Mouse (Mus musculus): ENCODE measurements at regions not wholly inside any gene's neighbourhood (a gene's known extent, or its start where the extent isn't known, plus 50 kb on each side); places are given as distances from the start of the nearest gene placed in this dataset.

DNA sequence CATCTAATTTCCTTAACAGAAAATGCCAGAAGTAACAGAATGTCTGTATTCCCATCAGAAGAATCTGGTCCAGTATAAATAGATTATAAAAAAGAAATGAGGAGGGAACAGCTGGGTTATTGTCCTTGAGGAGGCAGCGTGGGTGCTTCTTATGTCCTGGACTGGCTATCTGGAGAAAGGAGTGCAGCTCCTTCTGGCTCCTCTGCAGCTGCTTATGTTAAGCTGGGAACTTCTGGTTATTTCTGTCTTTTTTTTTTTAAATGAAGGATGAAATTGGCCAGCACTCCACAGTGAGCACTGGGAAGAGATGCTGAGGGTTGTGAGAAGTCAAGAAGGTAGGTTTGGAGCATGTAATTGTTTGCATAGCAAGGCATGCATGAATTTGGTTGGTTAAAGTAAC, 441.5 kb downstream of the Ebf1 start:
- DNase-seq (ENCODE audit: low spot score in 2 of 2) = no peak

DNA sequence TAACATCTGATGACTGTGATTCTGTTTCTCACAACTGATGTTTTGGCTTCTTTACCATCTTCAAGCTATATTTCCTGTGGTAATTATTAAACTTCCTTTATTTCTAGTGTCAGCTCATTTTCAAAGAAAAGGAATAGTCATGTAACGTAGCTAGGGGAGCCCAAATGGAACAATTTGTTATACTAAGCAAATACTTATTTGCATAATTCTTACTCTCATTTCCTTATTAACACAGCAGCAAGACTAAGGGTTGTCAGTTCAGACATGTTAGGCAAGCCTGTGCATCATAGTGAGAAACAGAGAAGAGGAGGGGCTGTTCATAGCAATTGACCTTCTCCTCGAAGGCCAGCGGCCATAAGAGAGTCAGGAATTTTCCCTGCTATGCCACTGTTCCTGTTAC, 449.5 kb downstream of the Ebf1 start:
- no peak for DNase-seq (ENCODE audit: low spot score in 2 of 2)

DNA sequence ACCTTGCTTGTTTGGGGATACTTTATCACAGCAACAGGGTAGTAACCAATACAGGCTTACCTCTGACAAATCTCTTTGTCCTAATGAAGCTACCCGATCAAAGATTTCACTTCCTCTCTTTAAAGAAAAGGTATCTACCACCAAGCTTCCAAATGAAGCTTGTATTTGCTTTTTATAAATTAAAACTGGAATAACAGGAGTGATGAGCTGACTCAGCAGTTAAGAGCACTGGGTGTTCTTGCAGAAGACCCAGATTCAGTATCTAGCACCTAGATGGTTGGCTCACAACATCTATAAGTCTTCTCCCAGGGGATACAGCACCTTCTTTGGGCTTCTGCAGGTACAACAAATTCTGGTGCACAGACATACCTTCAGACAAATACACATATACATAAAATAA, 453.2 kb downstream of the Ebf1 start:
- DNase-seq (ENCODE audit: low spot score in 2 of 2) = no peak

DNA sequence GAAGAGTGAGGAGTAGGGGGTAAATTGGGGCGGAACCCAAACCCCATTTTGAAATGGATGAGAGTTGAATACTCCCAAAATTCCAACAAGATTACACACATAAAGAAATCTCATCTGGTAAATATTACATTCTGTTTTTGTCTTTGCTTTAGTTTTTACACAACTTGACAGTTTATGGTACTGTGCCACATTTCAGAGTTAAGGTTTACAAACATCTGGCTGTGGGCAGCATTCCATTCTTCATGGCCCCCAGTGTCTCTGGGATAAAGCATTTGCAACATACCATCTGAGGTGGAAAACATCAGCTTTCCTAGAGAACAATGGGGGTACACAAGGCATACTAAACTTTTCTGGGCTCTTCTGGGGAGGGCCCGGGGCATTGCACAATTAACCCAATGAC, 454.1 kb downstream of the Ebf1 start:
- DNase-seq (ENCODE audit: low spot score in 2 of 2) = no peak

DNA sequence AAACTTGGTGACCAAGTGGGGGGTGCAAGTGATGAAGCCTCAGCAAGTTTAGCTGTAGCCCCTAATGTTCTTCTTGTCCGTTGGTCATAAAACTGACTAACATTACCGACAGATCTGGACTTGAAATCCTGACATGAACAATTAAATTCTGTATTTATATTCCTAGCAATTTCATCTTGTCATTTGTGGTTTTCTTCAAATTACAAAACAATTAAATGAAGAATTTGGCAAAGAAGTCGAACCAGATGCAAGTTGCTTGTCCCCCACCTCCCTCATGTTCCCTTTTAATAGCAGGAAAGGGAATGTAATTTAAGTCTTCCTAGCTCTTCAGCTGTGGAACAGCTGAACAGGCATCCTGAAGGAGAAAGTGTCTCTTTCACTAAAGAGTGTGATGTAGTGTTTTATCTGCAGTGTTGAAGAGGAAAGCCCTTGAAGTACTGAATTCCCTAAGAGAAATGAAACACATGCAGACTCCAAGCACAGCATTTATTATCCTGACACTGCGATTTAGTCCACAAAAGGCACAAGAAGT, 467.5 kb downstream of the Ebf1 start:
- DNase-seq (ENCODE audit: low spot score in 2 of 2) = no peak

DNA sequence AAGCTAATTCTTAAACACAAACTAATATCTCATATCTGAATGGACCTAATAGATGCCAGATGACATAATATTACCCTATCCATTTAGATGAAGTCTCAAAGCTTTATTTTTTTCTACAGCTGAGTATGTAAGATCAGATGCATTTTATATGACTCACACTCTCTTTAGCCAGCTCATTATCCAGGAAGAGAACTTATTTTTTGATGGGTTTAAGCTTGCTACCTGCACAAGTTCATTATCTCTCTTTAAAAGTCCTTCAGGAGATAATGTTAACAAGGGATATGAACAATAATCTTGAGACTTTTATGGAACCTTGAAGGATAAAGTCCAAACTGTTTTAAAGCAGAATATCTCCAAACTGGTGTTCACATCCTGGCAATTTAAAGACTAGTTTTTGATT, 468.0 kb downstream of the Ebf1 start:
- DNase-seq (ENCODE audit: low spot score in 2 of 2) = no peak

DNA sequence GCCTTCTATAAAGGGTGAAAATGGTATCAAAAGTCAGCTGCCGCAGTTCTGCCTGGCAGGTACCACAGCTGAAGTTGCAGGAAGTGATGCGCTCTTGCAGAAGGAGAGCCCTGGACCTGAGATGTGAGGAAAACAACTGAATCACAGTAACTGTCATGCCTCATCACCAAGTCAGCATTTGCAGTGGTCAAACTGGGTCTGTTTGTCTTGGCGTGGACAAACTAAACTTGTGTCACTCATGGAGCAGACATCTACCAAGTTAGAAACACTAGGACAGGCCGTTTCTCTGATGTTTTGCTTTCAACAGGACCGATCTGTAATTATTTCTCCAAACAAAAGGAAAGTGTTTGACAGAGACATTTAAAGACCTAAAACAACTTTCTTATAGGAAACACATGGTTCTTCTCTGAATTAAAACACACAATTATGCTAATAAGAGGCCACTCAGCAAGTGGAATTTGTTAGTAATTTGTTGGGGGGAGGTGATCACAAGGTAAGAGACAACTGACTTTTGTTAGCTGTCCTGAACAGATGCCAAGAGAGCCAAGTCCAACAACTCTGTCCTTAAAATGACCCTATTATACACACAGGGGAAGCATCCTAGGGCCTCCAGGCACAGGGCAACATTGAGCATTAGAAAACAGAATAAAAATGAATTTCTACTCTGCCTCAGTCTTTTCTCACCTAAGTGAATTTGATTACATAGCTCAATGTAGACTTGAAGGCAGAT, 470.2 kb downstream of the Ebf1 start:
- DNase-seq (ENCODE audit: low spot score in 2 of 2) = no peak

DNA sequence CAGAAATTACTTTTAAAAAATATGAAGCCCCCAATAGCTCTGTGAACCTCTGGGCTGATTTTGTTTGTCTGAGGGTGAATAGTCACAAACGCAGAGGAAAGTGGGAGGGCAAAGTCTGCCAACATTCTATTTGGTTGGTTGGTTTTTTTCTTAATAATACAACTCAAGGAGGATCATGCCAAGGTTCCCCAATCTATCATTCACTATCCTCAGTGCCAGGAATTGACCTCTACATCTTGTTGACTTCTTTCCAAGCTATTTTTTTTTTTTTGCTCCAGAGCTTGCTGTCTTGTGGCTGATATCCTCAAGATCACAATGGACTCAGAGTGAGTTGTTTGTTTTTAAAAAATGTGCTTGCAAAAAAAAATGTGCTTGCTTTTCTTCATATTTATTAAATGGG, 471.2 kb downstream of the Ebf1 start:
- no peak for DNase-seq (ENCODE audit: low spot score in 2 of 2)

DNA sequence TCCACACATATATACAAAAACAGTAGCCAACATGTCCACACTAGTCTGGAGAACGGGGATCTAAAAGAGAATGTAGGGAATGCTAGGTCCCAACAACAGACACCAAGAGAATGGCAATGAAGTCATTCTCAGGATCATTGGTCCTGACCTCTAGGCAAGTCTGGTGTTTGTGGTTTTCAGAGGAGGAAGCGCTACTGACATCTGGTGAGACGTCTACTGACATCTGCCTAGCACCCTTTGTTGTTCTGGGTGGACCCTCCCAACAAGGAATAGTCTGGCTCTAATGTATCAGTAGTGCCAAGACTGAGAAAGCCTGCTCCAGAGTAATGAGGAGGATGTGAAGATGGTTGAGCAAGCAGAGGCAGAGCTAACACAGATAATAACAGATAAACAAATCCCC, 472.4 kb downstream of the Ebf1 start:
- no peak for DNase-seq (ENCODE audit: low spot score in 2 of 2)

DNA sequence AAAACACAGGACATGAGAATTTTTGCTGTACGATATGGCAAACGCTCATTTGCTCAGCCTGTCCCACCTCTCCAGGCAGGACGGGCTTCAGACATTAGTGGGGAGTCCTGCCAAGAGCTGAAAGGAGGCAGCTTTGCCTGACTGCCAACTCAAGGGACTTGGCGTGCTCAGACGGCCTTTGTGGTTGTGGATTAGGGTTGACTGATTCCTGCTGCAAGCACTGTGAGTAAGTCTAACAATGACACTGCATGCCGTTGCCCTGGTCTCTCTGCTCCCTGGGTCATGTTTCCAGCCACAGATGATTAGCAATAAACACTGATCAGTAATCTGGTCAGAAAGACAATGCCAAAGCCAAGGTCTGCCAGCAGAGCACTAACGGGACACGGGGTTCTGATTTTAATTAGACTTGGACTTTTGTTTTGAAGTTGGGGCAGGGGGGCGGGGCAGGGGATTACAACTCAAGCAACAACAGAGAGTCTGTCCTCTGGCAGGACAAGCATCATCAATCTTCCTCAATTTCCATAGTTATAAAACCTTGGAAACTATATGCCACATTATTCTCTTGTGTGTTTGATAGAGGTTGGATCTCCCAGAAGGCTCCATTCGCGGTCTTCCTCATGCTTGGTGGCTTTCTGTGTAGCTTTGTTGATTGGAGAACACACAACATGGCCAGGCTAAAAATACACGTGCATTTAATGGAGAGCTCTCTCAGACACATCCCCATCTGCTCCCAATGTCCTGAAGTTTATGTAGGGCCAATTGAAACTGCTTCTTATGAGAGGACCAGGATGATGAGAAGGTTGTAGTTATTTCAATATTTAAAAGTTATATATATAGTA, 486.6 kb downstream of the Ebf1 start:
- DNase-seq (ENCODE audit: low spot score in 2 of 2) = no peak

DNA sequence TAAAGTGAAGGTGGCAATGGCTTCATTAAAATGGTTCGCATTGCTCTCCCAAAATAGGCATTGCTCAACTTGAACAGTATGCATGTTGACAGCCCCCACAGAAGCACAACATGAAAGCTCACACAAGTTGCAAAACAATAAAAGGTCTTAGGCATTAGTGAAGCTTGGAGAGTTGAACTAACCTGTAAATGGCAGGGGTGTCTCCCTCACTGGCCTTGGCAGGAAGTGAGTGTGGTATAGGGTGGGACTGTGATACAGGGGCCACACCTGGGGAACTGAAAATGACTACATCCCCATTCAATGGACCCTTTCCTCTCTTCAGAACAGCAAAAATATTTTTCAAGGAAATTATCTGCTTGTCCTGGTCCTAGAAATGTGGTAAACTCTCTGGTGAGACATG, 499.6 kb downstream of the Ebf1 start:
- no peak for DNase-seq (ENCODE audit: low spot score in 2 of 2)

DNA sequence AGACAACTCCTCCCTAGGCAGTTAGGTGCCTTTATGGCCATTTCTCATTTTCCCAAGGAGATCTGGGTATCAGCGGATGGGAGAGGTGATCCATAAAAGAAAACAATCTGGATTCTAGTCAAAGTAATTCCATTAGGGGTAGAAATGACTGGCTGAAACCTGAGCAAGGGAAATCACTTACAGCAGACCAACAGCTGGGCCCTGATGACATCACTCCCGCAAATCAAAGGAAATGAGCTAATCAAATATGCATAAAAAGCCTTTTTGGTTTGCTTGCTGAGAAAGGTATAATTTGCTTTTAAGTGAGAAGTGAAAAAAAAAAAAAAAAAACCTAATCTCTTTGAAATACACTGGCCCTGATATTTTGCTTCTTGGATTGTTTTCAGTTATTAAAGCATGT, 506.2 kb downstream of the Ebf1 start:
- DNase-seq (ENCODE audit: low spot score in 2 of 2) = no peak

DNA sequence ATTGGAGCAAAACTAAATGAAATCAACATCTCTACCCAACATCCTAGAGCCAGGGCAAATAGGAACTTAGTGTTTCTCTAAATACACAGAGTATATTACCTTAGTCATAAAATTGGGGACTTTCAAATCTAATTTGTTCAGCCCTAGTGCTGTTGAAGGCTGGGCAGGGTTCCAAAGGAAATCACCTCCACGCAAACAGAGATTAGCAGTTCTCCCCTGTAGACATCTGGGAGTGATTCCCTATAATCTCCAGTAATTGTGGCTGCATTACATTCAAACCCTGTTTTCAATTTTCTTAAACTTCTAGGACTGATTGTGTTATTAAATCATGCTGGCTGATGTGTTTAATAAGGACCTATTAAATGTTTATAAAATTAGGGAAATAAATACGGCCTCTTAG, 519.7 kb downstream of the Ebf1 start:
- no peak for DNase-seq (ENCODE audit: low spot score in 2 of 2)

DNA sequence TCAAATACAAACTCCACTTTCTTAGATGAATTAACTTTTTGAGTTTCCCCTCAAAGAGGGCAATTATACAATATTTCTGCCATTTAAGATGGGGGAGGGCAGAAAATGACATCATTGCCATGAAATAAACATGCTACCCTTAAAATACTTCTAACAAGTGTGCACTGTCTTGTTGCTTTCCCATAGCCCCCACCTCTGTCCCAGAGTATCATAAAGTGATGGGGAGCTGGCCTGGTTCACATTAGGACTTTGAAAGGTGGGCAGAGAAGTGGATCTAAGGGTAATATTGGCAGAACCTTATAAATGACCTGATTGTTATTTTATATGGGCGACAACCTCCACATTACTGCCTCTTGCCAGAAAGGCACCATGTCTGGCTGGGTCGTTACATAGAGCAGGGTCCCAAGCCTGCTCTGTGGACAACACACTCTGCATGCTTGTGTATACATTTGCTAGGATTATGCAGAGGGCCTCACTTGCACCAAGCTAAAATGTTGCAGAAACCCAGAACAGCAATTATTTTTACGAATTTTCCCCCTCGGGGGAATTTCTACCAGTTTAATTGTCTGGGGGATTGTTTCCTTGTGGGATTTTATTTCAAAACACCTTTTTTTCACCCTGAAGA, 521.3 kb downstream of the Ebf1 start:
- DNase-seq (ENCODE audit: low spot score in 2 of 2) = no peak

DNA sequence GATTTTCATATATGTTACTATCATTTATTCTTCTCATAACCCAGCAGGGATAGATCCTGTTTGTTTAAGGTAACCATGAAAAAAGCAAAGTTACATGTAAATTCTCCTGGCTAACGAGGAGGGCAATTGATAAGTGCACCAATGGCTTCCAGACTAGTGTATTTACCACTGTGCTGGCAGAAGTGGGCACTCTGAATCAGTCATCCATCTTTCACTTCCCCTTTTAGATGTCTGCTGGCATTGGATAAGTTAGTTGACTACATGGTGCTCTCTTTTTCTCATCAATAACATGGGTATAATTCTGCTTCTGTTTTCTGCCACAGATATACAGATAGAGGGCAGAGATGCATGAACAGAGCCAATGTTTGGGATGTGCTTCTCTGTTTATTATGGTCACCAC, 523.4 kb downstream of the Ebf1 start:
- DNase-seq (ENCODE audit: low spot score in 2 of 2) = no peak

DNA sequence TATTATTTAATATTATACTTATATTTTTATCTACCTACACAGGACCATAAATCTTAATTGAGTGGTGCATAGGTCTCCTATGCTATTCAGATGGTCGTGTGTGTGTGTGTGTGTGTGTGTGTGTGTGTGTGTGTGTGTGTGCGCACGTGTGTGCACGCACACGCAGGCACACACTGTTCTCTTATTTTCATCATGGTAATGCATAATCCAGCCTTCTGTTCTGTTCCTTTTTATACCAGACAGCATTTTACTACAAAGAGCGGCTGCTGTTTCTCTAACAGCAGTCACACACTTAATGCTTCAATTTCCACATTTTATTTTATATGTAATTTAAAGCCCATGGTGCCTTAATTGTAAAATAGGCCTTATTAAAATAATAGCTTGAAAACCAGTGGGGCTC, 537.0 kb downstream of the Ebf1 start:
- no peak for DNase-seq (ENCODE audit: low spot score in 2 of 2)

DNA sequence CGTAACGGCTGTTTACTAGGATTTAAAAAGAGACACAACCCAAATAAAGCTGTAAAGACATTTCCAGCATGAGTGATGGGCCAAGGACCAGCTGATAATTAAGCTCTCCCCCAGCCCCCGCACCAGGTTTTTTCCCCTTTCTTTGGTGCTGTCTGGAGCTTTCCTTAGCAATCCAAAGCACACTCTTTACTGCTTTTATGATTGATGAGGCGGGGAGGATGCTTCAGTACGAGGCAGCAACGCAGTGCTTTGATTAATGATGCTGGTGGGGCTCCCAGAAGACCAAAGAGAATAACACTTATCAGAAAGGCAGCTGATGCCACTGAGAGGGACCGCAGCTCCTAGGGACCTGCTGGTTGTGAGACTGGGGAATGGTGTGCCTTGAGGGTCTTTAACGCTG, 537.4 kb downstream of the Ebf1 start:
- DNase-seq (ENCODE audit: low spot score in 2 of 2) = no peak

DNA sequence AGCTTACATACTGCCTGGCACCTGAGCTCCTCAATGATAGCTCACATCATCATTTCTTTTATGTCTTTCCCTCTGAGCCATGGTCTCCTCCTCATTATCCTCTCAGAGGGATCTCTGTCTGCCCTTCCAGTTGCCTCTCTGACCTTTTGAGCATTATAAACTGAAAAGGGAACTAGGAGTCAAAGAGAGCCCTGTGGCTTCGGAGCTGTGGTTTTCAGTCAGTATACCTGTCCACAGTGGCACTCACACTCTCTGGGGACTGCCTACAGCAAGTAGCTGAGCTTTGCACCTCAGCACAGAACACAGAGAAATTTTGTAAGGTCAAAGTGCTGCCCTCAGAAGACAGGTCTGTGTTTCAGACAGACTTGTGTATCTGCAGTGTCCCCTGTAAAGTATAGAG, 538.7 kb downstream of the Ebf1 start:
- DNase-seq (ENCODE audit: low spot score in 2 of 2) = no peak

DNA sequence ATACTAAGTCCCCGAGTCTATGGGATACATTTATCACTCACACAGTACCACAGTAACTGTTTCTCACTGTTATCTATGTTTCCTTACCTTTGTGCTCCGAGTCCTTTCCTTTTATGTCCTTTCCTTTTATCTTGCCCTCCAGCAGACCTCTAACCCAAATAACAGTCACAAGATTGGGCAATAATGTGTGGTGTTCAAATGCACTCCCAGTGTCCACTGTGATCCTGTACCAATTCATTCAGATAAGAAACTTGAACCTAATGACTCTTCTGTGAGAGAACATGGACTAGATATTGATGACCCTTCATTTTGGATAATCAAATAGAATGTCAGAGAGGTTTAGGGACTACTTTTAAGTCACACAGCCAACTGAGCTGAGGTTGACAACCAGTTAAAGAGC, 541.2 kb downstream of the Ebf1 start:
- DNase-seq (ENCODE audit: low spot score in 2 of 2) = no peak

DNA sequence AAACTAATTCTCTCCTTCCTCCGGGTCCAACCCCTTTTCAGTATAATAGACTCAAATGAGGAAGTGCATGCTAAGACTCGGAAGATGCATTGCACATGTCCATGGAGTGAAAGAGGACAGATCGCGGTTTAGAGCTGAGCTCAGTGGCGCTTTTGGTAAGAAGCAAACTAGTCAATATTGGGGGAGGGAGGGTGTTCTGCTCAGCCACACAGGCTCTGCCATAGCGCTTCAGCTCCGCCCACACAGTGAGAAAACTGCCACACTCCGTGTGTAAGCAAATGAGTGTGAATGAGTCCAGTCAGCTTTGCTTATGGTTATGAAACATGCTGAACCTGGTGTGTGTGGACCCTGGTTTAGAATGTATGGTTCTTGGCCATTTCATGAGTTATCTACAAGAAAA, 543.8 kb downstream of the Ebf1 start:
- DNase-seq (ENCODE audit: low spot score in 2 of 2) = no peak

DNA sequence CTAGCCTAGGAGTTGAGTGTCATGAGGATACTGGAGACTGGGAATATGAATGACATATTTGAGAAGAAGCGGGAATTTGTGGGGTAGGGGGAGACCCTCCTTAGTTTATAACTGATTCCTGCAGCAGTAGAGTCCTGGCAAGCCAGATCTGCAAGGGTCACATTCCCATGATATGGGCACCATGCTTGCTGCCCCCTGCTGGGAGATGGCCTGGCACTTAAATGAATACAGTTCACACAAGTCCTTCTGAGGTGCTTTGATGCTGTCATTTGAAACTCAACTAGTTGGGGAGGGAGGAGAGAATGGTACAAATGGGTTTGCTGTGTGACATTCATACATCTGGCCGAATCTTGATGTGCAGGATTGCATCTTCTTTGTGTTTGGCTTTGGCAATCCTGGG, 556.4 kb downstream of the Ebf1 start:
- no peak for DNase-seq (ENCODE audit: low spot score in 2 of 2)

DNA sequence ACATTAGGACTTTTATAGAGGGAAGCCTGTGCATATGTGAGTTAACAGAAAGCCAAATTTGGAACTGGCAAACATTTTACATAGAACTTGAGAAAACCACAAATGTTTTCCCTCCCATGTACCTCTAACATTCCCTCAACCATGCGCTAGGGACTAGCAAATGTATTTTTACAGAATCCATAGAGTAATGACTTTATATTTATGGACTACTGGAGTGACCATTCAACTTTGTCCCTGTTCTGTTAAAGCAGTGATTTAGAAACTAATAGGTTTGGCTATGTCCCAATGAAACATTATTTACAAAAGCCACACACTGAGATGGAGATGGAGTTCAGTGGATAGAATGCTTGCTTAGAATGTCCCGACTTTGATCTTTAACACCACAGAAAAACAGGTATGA, 557.0 kb downstream of the Ebf1 start:
- DNase-seq (ENCODE audit: low spot score in 2 of 2) = no peak

Data from adrenal gland, postnatal 4 days (tissue).